Mouse (Mus musculus): ENCODE data around the gene Adam4.
"Not testable (repeated sequence)": the region's sequence is repeated elsewhere in the genome, so short reads cannot be mapped to it uniquely, and the experiment has no call there.

GRCm38 (mm10) chr12:81379364-81379763, 42.4 kb downstream of the Adam4 start, which contains the start of gene Gm4787:
- not testable (repeated sequence) for TF ChIP-seq TAL1, GATA1 (IDR thresholded peaks at IDR 0.05; ENCODE audit: low read length)

Data from erythroblast, embryonic 14.5 days (primary cell).